9 mouse cellular contexts compared by ENCODE assay signal in the genomic region with DNA sequence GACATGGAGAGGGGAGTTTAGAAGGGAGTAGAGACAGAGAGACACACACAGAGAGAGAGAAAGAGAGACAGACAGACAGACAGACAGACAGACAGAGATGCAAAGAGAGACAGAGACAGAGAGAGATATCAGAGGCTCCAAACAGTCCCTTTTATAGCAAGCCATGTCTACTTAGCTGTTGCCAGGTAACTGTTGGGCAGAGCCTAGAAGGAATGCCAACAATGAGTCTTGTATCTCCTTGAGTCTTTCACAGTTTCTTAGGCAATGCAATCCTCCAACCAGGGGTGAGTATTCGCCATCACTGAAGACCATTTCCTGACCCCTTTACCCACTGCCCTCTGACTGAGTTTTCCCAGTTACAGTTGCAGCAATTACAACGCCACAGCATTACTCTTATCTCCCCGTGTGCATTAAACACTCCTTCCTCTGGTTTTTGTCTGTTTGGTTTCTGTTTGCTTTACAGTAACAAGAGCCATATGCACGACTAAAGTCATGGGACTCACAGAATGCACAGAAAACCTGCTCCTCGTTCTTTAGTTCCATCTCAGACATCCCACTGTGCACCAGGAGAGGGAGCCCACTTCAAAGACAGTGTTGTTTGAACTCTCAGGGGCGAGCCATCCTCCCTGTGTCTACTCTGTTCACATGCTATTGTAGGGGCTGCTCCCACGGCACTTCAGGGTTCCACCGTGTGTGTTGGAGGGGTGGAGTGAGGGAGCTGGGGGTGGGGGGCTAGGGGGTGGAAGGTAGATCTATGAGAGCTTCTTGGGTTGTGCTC. TPM values are rescaled to one million over a fixed set of nuclear protein-coding genes. Genes with fewer than 3 reads are reported as not detected.
DNase-seq lines count a peak whose midpoint lies in the region; ATAC-seq and TF ChIP-seq lines count a peak whose summit lies in the region.
"Had no signal": no experiment of that assay in that cellular context is flagged by ENCODE, and none has a peak within 500 bp of the region (broad histone marks: within the 10 kb centered on the region; RNA-seq: fewer than 3 reads in every experiment).

No protein-coding gene starts in this region.

- DNase-seq in adrenal gland, postnatal 10 days, result peak; percentile 50
- DNase-seq in adrenal gland, postnatal 4 days (ENCODE audit: low spot score in 2 of 2), result no peak
- peak; percentile 44 to 56 for DNase-seq in right cerebral cortex, postnatal 10 days (ENCODE audit: low spot score in 2 of 2)
- no peak for DNase-seq in right cerebral cortex, adult 2 months (ENCODE audit: low spot score in 2 of 2)
- peak; percentile 64 for DNase-seq in forebrain, postnatal 0 days
- no peak for DNase-seq in natural killer cell, adult 2 months (ENCODE audit: low spot score in 2 of 2)

- H3K27me3 ChIP-seq in forebrain, postnatal 0 days (ENCODE audit: insufficient read depth, low read length), result no peaks in the 10 kb centered on the region
- 0 out of 2 replicates have a peak, but pooled peaks cover 5% of the 10 kb centered on the region for H3K27me3 ChIP-seq in limb, embryonic 13.5 days
- no peaks in the 10 kb centered on the region for H3K27me3 ChIP-seq in midbrain, embryonic 15.5 days (replicated peaks)

- no peaks in the 10 kb centered on the region for H3K9me3 ChIP-seq in forebrain, postnatal 0 days (ENCODE audit: low read length)
- no peaks in the 10 kb centered on the region for H3K9me3 ChIP-seq in limb, embryonic 13.5 days
- no peaks in the 10 kb centered on the region for H3K9me3 ChIP-seq in midbrain, embryonic 15.5 days

- no peak overlapping the region for H3K27ac ChIP-seq in forebrain, postnatal 0 days (ENCODE audit: low read depth, low read length)
- H3K27ac ChIP-seq in limb, embryonic 13.5 days, result no peak overlapping the region
- no peak overlapping the region for H3K27ac ChIP-seq in midbrain, embryonic 15.5 days

- no peaks in the 10 kb centered on the region for H3K36me3 ChIP-seq in forebrain, postnatal 0 days (ENCODE audit: insufficient read depth)
- no peaks in the 10 kb centered on the region for H3K36me3 ChIP-seq in limb, embryonic 13.5 days
- no peaks in the 10 kb centered on the region for H3K36me3 ChIP-seq in midbrain, embryonic 15.5 days (replicated peaks)

- ATAC-seq in forebrain, postnatal 0 days, result peak; percentile 86
- no peak for ATAC-seq in limb, embryonic 13.5 days (ENCODE audit: low FRiP score, low read depth)
- peak; percentile 89 for ATAC-seq in midbrain, embryonic 15.5 days (replicated peaks)

- H3K4me3 ChIP-seq in forebrain, postnatal 0 days (ENCODE audit: low read depth, low read length), result no peak overlapping the region
- no peak overlapping the region for H3K4me3 ChIP-seq in limb, embryonic 13.5 days
- no peak overlapping the region for H3K4me3 ChIP-seq in midbrain, embryonic 15.5 days

- no peak overlapping the region for H3K9ac ChIP-seq in forebrain, postnatal 0 days
- H3K9ac ChIP-seq in limb, embryonic 13.5 days, result no peak overlapping the region
- no peak overlapping the region for H3K9ac ChIP-seq in midbrain, embryonic 15.5 days

- TF ChIP-seq CTCF in forebrain, postnatal 0 days (IDR thresholded peaks at IDR 0.05; ENCODE audit: low read depth), result peak; percentile 69

- 0 out of 2 replicates have a peak, but pooled peaks cover 6% of the 10 kb centered on the region for H3K4me1 ChIP-seq in forebrain, postnatal 0 days (ENCODE audit: insufficient read depth)
- no peaks in the 10 kb centered on the region for H3K4me1 ChIP-seq in limb, embryonic 13.5 days
- H3K4me1 ChIP-seq in midbrain, embryonic 15.5 days, result peaks cover 13% of the 10 kb centered on the region

- WGBS in forebrain, postnatal 0 days, result 12% methylated on average over 8 of the region's 8 CpGs
- WGBS in limb, embryonic 13.5 days, result 11% methylated on average over 8 of the region's 8 CpGs
- 8% methylated on average over 8 of the region's 8 CpGs for WGBS in midbrain, embryonic 15.5 days

- no peak overlapping the region for H3K4me2 ChIP-seq in forebrain, postnatal 0 days (ENCODE audit: low read depth)
- 0 out of 2 replicates have a peak overlapping the region, but pooled peaks have one; percentile 9 for H3K4me2 ChIP-seq in limb, embryonic 13.5 days (replicated peaks)
- H3K4me2 ChIP-seq in midbrain, embryonic 15.5 days, result no peak overlapping the region

RNA-seq across cellular contexts. Expression of a gene that starts 2.8 kb away (rescaled TPM):
- total RNA-seq in adrenal gland, postnatal 10 days (2021), result not detected
- not detected for total RNA-seq in adrenal gland, postnatal 4 days (2021)
- total RNA-seq in forebrain, postnatal 0 days (2014; rRNA removed), result not detected in 2 replicates
- not detected in 2 replicates for polyA plus RNA-seq in forebrain, postnatal 0 days (2015; fragmentation: Nextera tagmentation; extraction: Ambion mirVana)
- not detected in 2 replicates for polyA plus RNA-seq in limb, embryonic 13.5 days (2015; fragmentation: Nextera tagmentation; extraction: Ambion mirVana)
- polyA plus RNA-seq in midbrain, embryonic 15.5 days (2015; fragmentation: Nextera tagmentation; extraction: Ambion mirVana), result not detected in 2 replicates
- polyA plus RNA-seq: spleen, adult 2 months had no signal

RNA-seq across cellular contexts. Expression of a gene that starts 24.6 kb away (rescaled TPM):
- 10 to 100 TPM; 54.6 to 59.2 TPM for total RNA-seq in adrenal gland, postnatal 10 days (2021)
- 10 to 100 TPM; 84.4 to 84.6 TPM for total RNA-seq in adrenal gland, postnatal 4 days (2021)
- 37.2 and 51.4 TPM in 2 replicates for total RNA-seq in forebrain, postnatal 0 days (2014; rRNA removed)
- polyA plus RNA-seq in forebrain, postnatal 0 days (2015; fragmentation: Nextera tagmentation; extraction: Ambion mirVana), result 16.6 and 19.8 TPM in 2 replicates
- 30.8 and 32.2 TPM in 2 replicates for polyA plus RNA-seq in limb, embryonic 13.5 days (2015; fragmentation: Nextera tagmentation; extraction: Ambion mirVana)
- 45.9 and 54.5 TPM in 2 replicates for polyA plus RNA-seq in midbrain, embryonic 15.5 days (2015; fragmentation: Nextera tagmentation; extraction: Ambion mirVana)

RNA-seq across cellular contexts. Expression of a gene that starts 29.6 kb away (rescaled TPM):
- 1 to 10 TPM; 4.8 to 7.0 TPM for total RNA-seq in adrenal gland, postnatal 10 days (2021)
- total RNA-seq in adrenal gland, postnatal 4 days (2021), result 1 to 10 TPM; 1.6 to 3.6 TPM
- total RNA-seq in forebrain, postnatal 0 days (2014; rRNA removed), result 0.38 TPM in 1 of 2 replicates, not detected in the other
- 0.67 TPM in 1 of 2 replicates, not detected in the other for polyA plus RNA-seq in forebrain, postnatal 0 days (2015; fragmentation: Nextera tagmentation; extraction: Ambion mirVana)
- 0.78 and 1.4 TPM in 2 replicates for polyA plus RNA-seq in limb, embryonic 13.5 days (2015; fragmentation: Nextera tagmentation; extraction: Ambion mirVana)
- 0.50 and 0.78 TPM in 2 replicates for polyA plus RNA-seq in midbrain, embryonic 15.5 days (2015; fragmentation: Nextera tagmentation; extraction: Ambion mirVana)

RNA-seq across cellular contexts. Expression of a gene that starts 58.7 kb away (rescaled TPM):
- 100 to 1,000 TPM; 186 TPM for total RNA-seq in adrenal gland, postnatal 10 days (2021)
- total RNA-seq in adrenal gland, postnatal 4 days (2021), result 100 to 1,000 TPM; 247 to 267 TPM
- total RNA-seq in forebrain, postnatal 0 days (2014; rRNA removed), result 96.3 and 105 TPM in 2 replicates
- polyA plus RNA-seq in forebrain, postnatal 0 days (2015; fragmentation: Nextera tagmentation; extraction: Ambion mirVana), result 323 and 368 TPM in 2 replicates
- 759 and 771 TPM in 2 replicates for polyA plus RNA-seq in limb, embryonic 13.5 days (2015; fragmentation: Nextera tagmentation; extraction: Ambion mirVana)
- polyA plus RNA-seq in midbrain, embryonic 15.5 days (2015; fragmentation: Nextera tagmentation; extraction: Ambion mirVana), result 480 and 482 TPM in 2 replicates

Comparison
In these comparisons a context has a peak if more than half of its experiments do, and no peak if none do; other contexts are left out.
1. DNase-seq: peak in adrenal gland, postnatal 10 days (single experiment), right cerebral cortex, postnatal 10 days (2 of 2) and forebrain, postnatal 0 days (single experiment); none in adrenal gland, postnatal 4 days (0 of 2), right cerebral cortex, adult 2 months (0 of 2) and natural killer cell, adult 2 months (0 of 2).